Mouse (Mus musculus): Measurements from ENCODE around the gene Cabp1.

Gene Cabp1

GRCm38 (mm10) chr5:115127421-115128179 lies 66.6 kb downstream of the Cabp1 start:
- no peak for DNase-seq (ENCODE audit: low spot score in 2 of 2)

- DNase-seq (ENCODE audit: low spot score in 2 of 2), result no peak
Measured at GRCm38 (mm10) chr5:115126578-115127312, 67.4 kb downstream of the Cabp1 start.

- DNase-seq (ENCODE audit: low spot score in 2 of 2), result peak; percentile 62 to 91
Measured at GRCm38 (mm10) chr5:115125211-115125871, 68.8 kb downstream of the Cabp1 start.

DNA sequence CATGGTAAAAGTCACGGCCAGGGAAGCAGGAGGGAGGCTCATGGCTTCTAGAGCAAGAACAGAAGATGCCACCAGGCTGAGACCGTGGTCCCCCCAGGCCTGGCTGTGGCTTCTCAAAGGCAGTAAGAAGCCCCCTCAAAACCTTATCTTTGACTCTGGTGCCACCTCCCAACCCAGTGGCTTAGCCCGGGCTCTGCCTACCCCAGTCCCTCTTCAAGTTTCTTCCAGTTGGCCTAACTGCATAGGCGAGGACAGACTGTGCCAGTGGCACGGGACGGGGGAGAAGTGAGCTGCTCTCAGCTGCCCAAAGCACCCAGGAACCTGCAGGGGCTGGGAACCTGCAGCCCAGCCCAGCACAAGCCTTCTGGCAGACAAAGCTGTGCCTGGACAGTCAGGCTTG lies 69.5 kb downstream of the Cabp1 start:
- no peak for DNase-seq (ENCODE audit: low spot score in 2 of 2)

DNA sequence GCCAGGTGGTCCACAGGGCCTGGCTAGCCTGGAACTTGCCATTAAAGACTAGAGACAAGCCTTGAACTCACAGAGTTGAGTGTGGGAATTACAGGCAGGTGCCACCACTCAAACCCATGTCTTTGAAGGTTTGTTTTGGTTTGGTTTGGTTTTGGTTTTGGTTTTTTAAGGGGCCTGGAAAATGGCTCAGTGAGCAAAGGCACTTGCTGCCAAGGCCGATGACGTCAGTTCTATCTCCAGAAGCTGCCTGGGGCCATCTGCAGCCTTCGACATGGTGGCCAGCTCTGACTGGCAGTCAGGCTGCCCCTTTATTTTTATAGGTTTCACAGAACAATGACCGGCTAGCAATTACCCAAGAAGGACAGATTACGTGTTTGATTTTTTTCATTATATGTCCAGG lies 73.2 kb downstream of the Cabp1 start:
- no peak for DNase-seq (ENCODE audit: low spot score in 2 of 2)

DNA sequence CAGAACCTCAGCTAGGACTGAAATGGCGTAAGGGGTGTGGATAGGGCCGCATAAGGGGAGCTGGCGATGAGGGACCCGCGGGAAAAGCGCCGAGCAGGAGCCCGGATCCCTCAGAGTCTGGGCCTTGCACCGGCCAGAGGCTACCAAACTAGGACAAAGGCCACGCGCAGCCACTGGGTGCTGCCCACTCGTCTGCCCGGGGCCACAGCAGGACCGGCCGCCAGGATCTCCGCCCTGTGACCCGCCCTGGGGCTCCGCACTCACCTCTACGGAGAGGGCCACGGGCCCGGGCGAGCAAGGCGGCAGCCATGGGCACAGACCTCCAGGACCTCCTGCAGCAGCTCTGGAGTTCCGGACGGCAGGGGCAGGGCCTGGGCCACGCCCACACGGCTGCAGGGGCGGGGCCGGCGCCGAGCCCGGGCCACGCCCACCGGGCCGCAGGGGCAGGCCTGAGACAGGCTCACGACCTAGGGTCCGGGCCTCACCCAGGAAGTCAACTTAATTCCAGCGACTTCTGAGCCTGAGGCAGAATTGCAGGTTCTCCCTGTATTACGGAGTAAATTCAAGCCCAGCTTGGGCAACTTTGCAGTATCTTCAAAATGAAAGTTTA lies 75.1 kb downstream of the Cabp1 start, which contains the start of gene Acads:
Gene Acads, minus strand, starts transcription at position 386 of the 610 bp plus-strand sequence.
- DNase-seq (ENCODE audit: low spot score in 2 of 2), result peak; percentile 33 to 59
